Mouse (Mus musculus) forebrain, embryonic 14.5 days (tissue): ENCODE data around the gene Prom1. TPM values are rescaled to one million over a fixed set of nuclear protein-coding genes. Genes with fewer than 3 reads are reported as not detected.

Experiments
- ATAC-seq: fragments of 200-750 bp; cut with Nextera tagmentation; 2 replicates; pipeline ENCODE4 v1.8.0; 2017; ENCODE audit warnings: mild to moderate bottlenecking, moderate library complexity
- DNase-seq: peaks from one replicate; pipeline ENCODE4 v3.0.0-alpha.2; 2015; ENCODE audit warnings: low spot score
- H3K27ac ChIP-seq: fragments of 300-500 bp; sonication (generic); 2 replicates; pipeline ENCODE4 v1.5.1; 2014; ENCODE audit warnings: low read depth, mild to moderate bottlenecking, control low read depth, low read length, moderate library complexity
- H3K27me3 ChIP-seq: fragments of 300-500 bp; sonication (generic); replicated peaks from 2 replicates; pipeline ENCODE4 v1.6.1; 2014; ENCODE audit warnings: low read length, control low read depth, mixed read lengths; ENCODE audit not compliant: control insufficient read depth, insufficient read depth
- H3K36me3 ChIP-seq: fragments of 300-500 bp; sonication (generic); 2 replicates; pipeline ENCODE4 v1.6.1; 2014; ENCODE audit warnings: low read length, control low read depth; ENCODE audit not compliant: control insufficient read depth, insufficient read depth
- H3K4me1 ChIP-seq: fragments of 300-500 bp; sonication (generic); 2 replicates; pipeline ENCODE4 v1.6.1; 2014; ENCODE audit warnings: antibody characterized with exemption, low read length, control low read depth; ENCODE audit not compliant: control insufficient read depth, insufficient read depth
- H3K4me2 ChIP-seq: fragments of 300-500 bp; sonication (generic); 2 replicates; pipeline ENCODE4 v1.6.1; 2014; ENCODE audit warnings: mild to moderate bottlenecking, control low read depth, low read length
- H3K4me3 ChIP-seq: fragments of 300-500 bp; sonication (generic); 2 replicates; pipeline ENCODE4 v1.5.1; 2014; ENCODE audit warnings: low read depth, low read length, control low read depth
- H3K9ac ChIP-seq: fragments of 300-500 bp; sonication (generic); 2 replicates; pipeline ENCODE4 v1.6.1; 2014; ENCODE audit warnings: mild to moderate bottlenecking, low read length, control low read depth, moderate library complexity
- H3K9me3 ChIP-seq: fragments of 300-500 bp; sonication (generic); replicated peaks from 2 replicates; pipeline ENCODE4 v1.6.1; 2016; ENCODE audit warnings: low read length, control low read depth, mixed read lengths; ENCODE audit not compliant: control insufficient read depth
- WGBS: fragments of 180-500 bp; shearing (Covaris S2); extraction: QIAGEN DNeasy Blood & Tissue Kit; methylation state at CpG from one replicate; pipeline ENCODE4 v1.1.7; 2014; 5-methylcytosine and 5-hydroxymethylcytosine counted together
- polyA plus RNA-seq: library from polyadenylated mRNA; unstranded; fragments of >200 nt; fragmentation: Nextera tagmentation; extraction: Ambion mirVana; gene quantifications from 2 replicates; pipeline ENCODE4 v1.2.1, GENCODE M21; 2014

Gene Prom1
- polyA plus RNA-seq, 1 experiment from 2014 or later, result 52.4 TPM

DNA sequence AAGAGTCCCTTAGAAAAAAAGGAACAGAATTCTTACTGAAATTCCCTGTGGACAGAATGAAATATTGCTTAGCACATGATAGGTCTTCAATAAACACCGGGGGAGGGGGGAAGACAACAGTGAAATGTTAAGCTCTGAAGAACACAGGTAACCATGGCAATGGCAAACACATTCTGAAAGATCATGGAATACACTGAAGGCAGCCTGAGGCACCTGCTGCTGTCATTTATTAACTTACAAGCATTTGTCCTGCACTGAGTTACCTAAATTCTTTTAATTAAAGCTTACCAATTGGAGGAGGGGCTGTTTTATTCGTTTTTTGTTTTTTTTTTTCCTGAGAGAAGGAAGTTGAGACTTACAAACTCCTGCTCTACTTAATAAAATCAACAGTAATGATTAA, 7.3 kb upstream of the Prom1 start:
- DNase-seq (no peak), ATAC-seq (no peak)
- H3K9ac ChIP-seq, result no peak overlapping the region
- no peaks in the 10 kb centered on the region for H3K4me1 ChIP-seq
- 75% methylated on average over 2 of the region's 2 CpGs for WGBS
- no peak overlapping the region for H3K4me3 ChIP-seq
- no peaks in the 10 kb centered on the region for H3K27me3 ChIP-seq
- H3K36me3 ChIP-seq, result no peaks in the 10 kb centered on the region
- no peaks in the 10 kb centered on the region for H3K9me3 ChIP-seq
- no peak overlapping the region for H3K27ac ChIP-seq
- H3K4me2 ChIP-seq, result no peak overlapping the region

DNA sequence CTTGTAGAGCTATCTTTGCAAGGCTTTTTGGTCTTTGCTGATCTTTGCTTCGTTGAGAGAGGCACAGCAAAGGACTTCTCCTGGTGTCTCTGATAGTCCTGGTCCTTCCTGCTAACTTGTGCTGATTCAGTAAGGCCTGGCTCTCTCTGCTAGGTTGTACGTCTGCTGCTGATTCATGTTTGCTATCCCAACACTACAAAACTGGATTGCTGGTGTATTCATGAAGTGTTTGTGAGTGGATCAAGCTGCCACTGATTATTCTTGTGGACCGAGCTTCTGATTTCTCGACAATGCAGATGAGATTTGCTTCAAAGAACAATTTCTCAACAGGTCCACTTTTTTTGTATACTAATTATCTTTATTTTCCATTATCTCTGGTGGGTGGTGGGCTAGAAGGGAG, 6.3 kb upstream of the Prom1 start:
- 94% methylated on average over 4 of the region's 4 CpGs for WGBS
- H3K9ac ChIP-seq, result no peak overlapping the region
- ATAC-seq, result no peak

DNA sequence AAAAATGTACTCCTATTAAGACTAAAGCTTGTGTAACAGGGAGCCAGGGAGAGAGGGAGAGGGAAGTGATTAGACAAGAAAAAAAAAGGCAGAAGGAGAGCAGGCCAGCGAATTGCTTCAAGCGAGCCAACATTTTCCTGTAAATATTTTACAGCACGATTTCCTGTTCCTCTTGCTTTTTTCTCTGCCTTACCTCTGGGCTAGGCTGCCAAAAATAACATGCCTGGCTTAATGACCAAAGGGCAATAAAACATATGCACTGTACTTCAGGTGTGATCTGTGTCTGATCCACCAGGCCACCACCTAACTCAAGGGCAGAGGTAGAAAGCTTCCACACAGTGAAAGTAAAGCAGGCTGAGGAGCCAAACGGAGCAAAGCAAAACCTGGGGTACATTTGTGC, 3.4 kb upstream of the Prom1 start:
- Histone ChIP-seq H3K27ac (no peak overlapping the region), H3K36me3 (no peaks in the 10 kb centered on the region), H3K27me3 (no peaks in the 10 kb centered on the region), H3K4me2 (no peak overlapping the region), H3K4me1 (peaks cover 5% of the 10 kb centered on the region; the same call in 1 of the 2 replicates), H3K4me3 (no peak overlapping the region), H3K9me3 (no peaks in the 10 kb centered on the region), H3K9ac (no peak overlapping the region)
- no peak for ATAC-seq
- WGBS, result 77% methylated on average over 4 of the region's 4 CpGs
- no peak for DNase-seq

More for the DNA sequence above, 6.3 kb upstream of the Prom1 start:
- H3K4me1 ChIP-seq, result no peaks in the 10 kb centered on the region
- no peaks in the 10 kb centered on the region for H3K27me3 ChIP-seq
- no peak overlapping the region for H3K4me3 ChIP-seq
- no peaks in the 10 kb centered on the region for H3K36me3 ChIP-seq
- no peaks in the 10 kb centered on the region for H3K9me3 ChIP-seq
- DNase-seq, result no peak
- no peak overlapping the region for H3K27ac ChIP-seq
- H3K4me2 ChIP-seq, result no peak overlapping the region

DNA sequence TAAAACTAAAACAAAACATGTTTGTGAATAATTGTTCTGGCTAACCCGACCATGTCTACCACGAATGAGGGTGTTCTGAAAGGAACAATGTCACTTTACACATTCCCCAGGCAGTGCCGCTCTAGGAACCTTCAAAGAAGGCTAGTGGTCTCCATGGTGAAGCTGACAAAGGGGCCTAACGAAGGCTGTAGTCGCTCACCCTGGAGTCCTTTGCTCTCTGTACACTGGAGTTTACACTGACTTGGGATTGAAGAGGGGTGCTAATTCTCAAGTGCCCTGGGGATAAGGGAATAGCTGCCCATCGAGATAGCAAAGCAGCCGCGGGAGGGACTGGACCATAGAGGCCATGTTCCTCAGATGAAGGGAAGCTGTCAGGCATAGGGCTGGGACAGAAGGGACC, 2.9 kb upstream of the Prom1 start:
- Histone ChIP-seq H3K4me1 (peaks cover 8% of the 10 kb centered on the region; the same call in 1 of the 2 replicates), H3K4me3 (no peak overlapping the region), H3K27me3 (no peaks in the 10 kb centered on the region), H3K9ac (no peak overlapping the region), H3K9me3 (no peaks in the 10 kb centered on the region), H3K27ac (no peak overlapping the region), H3K36me3 (no peaks in the 10 kb centered on the region), H3K4me2 (no peak overlapping the region)
- WGBS, result 6% methylated on average over 8 of the region's 8 CpGs
- no peak for ATAC-seq
- peak; percentile 28 for DNase-seq

DNA sequence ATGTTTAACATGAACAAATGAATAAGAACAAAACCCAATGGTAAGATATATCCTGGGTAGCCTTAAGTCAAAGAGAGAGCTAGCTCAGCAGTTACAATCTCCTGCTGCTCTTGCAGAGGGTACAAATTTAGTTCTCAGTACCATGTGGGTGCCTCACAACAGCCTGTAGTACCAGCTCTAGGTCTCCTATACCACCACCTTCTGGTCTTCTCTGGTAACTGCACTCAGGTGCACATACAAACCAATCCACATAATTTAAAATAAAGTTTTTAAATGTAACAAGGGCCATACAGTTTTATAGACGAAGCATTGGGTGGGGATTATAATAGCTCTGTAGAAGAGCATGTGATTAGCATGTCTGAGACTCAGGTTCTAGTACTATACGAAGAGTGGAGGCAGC, 2.3 kb upstream of the Prom1 start:
- DNase-seq (no peak), ATAC-seq (no peak)
- no peaks in the 10 kb centered on the region for H3K36me3 ChIP-seq
- no peaks in the 10 kb centered on the region for H3K9me3 ChIP-seq
- no peaks in the 10 kb centered on the region for H3K27me3 ChIP-seq
- H3K4me1 ChIP-seq, result peaks cover 13% of the 10 kb centered on the region
- H3K4me2 ChIP-seq, result no peak overlapping the region
- H3K4me3 ChIP-seq, result no peak overlapping the region
- no peak overlapping the region for H3K9ac ChIP-seq
- no peak overlapping the region for H3K27ac ChIP-seq
- 43% methylated on average over 2 of the region's 2 CpGs for WGBS

- DNase-seq (no peak), ATAC-seq (no peak)
- H3K27me3 ChIP-seq, result no peaks in the 10 kb centered on the region
- no peak overlapping the region for H3K4me2 ChIP-seq
- H3K4me3 ChIP-seq, result no peak overlapping the region
- no peaks in the 10 kb centered on the region for H3K36me3 ChIP-seq
- H3K4me1 ChIP-seq, result peaks cover 13% of the 10 kb centered on the region
- H3K27ac ChIP-seq, result no peak overlapping the region
- H3K9ac ChIP-seq, result no peak overlapping the region
- WGBS, result 96% methylated on average over 7 of the region's 7 CpGs
- no peaks in the 10 kb centered on the region for H3K9me3 ChIP-seq
These were observed 1.3 kb upstream of the Prom1 start for GRCm38 (mm10) chr5:44103121-44103520.

- Histone ChIP-seq H3K9ac (peak overlapping the region; percentile 93), H3K4me2 (peak overlapping the region; percentile 88), H3K27me3 (no peaks in the 10 kb centered on the region), H3K4me3 (peak overlapping the region; percentile 78), H3K9me3 (no peaks in the 10 kb centered on the region), H3K27ac (peak overlapping the region; percentile 80), H3K36me3 (no peaks in the 10 kb centered on the region), H3K4me1 (peaks cover 13% of the 10 kb centered on the region)
- ATAC-seq (peak; percentile 82), DNase-seq (peak; percentile 83)
- WGBS, result under 1% methylated on average over 43 of the region's 43 CpGs
These were observed 1.1 kb downstream of the Prom1 start for GRCm38 (mm10) chr5:44100544-44101230.

- H3K4me1 ChIP-seq, result peaks cover 13% of the 10 kb centered on the region
- H3K36me3 ChIP-seq, result no peaks in the 10 kb centered on the region
- H3K9me3 ChIP-seq, result no peaks in the 10 kb centered on the region
- H3K27ac ChIP-seq, result peak overlapping the region; percentile 80
- DNase-seq, result no peak
- H3K4me3 ChIP-seq, result peak overlapping the region; percentile 78
- peak overlapping the region; percentile 93 for H3K9ac ChIP-seq
- ATAC-seq, result peak; percentile 38
- WGBS, result 0% methylated on average over 12 of the region's 12 CpGs
- H3K4me2 ChIP-seq, result peak overlapping the region; percentile 88
- H3K27me3 ChIP-seq, result no peaks in the 10 kb centered on the region
These were observed 1.7 kb downstream of the Prom1 start for GRCm38 (mm10) chr5:44100187-44100543.

DNA sequence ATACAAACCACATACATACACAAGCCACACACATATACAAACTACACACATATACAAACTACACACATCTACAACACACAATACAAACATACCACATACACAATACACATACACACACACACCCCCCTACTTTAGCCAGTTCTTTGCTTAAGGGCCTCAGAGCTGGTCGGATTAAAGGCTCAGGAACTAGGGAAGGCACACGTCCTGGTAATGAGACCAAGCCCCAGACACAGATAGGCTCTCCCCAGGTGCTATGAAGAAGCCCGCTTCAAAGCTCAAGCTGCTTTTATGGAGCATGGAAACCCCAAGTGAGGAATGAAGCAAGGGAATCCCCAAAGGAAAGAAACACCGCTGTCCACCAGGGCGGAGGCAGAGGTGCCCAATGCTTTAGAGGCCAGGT, 4.8 kb downstream of the Prom1 start:
- whole genome bisulfite sequencing, result 75% methylated on average over 5 of the region's 5 CpGs
- no peaks in the 10 kb centered on the region for H3K9me3 ChIP-seq

More for the DNA sequence above, 4.8 kb downstream of the Prom1 start:
- Histone ChIP-seq H3K9ac (no peak overlapping the region), H3K27ac (no peak overlapping the region), H3K4me3 (no peak overlapping the region), H3K27me3 (no peaks in the 10 kb centered on the region), H3K4me2 (no peak overlapping the region), H3K4me1 (peaks cover 13% of the 10 kb centered on the region), H3K36me3 (peaks cover 15% of the 10 kb centered on the region)
- ATAC-seq (no peak), DNase-seq (no peak)
